Mouse (Mus musculus): ENCODE results near the gene Slc7a4. TPM values are rescaled to one million over a fixed set of nuclear protein-coding genes. Genes with fewer than 3 reads are reported as not detected.
"Not testable (repeated sequence)": the region's sequence is repeated elsewhere in the genome, so short reads cannot be mapped to it uniquely, and the experiment has no call there.

The Slc7a4 gene
- 10 to 100 TPM; 71.7 to 76.3 TPM for total RNA-seq (2021)
- long read RNA-seq, experiment 1, transcript Slc7a4-202 (5 exons, 3,281 nt) = major isoform, 56 of 139 reads
- long read RNA-seq, experiment 1, partial matches to known transcripts = 29 of 139 reads
- long read RNA-seq, experiment 1, other reads (novel, unspliced or antisense) = 51 of 139 reads
- long read RNA-seq, experiment 2, transcript Slc7a4-211 (4 exons, 2,577 nt) = minor isoform, 5 of 117 reads
- long read RNA-seq, experiment 2, transcript Slc7a4-202 (5 exons, 3,281 nt) = major isoform, 41 of 117 reads
- long read RNA-seq, experiment 2, partial matches to known transcripts = 18 of 117 reads
- long read RNA-seq, experiment 2, other reads (novel, unspliced or antisense) = 53 of 117 reads

- DNase-seq (ENCODE audit: low spot score in 2 of 2) = no peak
- intact Hi-C loops (cut with DNase I) = no loop called here
These were observed at the start of gene Slc7a4 for GRCm38 (mm10) chr16:17583064-17583463. Gene Slc7a4, minus strand, starts transcription at chr16:17583214.

- no peak for DNase-seq (ENCODE audit: low spot score in 2 of 2)
- intact Hi-C loops (cut with DNase I) = no loop called here
These were observed 49.6 kb upstream of the Slc7a4 start for GRCm38 (mm10) chr16:17632580-17632979.

GRCm38 (mm10) chr16:17626269-17626555, 43.2 kb upstream of the Slc7a4 start:
- no peak for DNase-seq (ENCODE audit: low spot score in 2 of 2)
- intact Hi-C loops (cut with DNase I) = no loop called here

GRCm38 (mm10) chr16:17625488-17626268, 42.7 kb upstream of the Slc7a4 start:
- intact Hi-C loops (cut with DNase I) = no loop called here
- no peak for DNase-seq (ENCODE audit: low spot score in 2 of 2)

- DNase-seq (ENCODE audit: low spot score in 2 of 2) = no peak
- intact Hi-C loops (cut with DNase I) = no loop called here
These were observed 38.9 kb upstream of the Slc7a4 start for GRCm38 (mm10) chr16:17621936-17622335.

- peak; percentile 86 to 91 for DNase-seq (ENCODE audit: low spot score in 2 of 2)
- intact Hi-C loops (cut with DNase I) = loop anchor here (2.0 kb wide), 1 partner anchor 57 kb away; no protein-coding TSS in a partner anchor
These were observed 36.4 kb upstream of the Slc7a4 start, which contains the start of gene Smpd4 for GRCm38 (mm10) chr16:17619198-17620105. Gene Smpd4, plus strand, starts transcription at chr16:17619354.

GRCm38 (mm10) chr16:17617922-17618565, 35.0 kb upstream of the Slc7a4 start:
- DNase-seq (ENCODE audit: low spot score in 2 of 2) = peak; percentile 47 to 60
- intact Hi-C loops (cut with DNase I) = loop anchor here (2.0 kb wide), 1 partner anchor 55 kb away; no protein-coding TSS in a partner anchor

GRCm38 (mm10) chr16:17616212-17616611, 33.2 kb upstream of the Slc7a4 start:
- intact Hi-C loops (cut with DNase I) = no loop called here
- no peak for DNase-seq (ENCODE audit: low spot score in 2 of 2)

GRCm38 (mm10) chr16:17614740-17615139, 31.7 kb upstream of the Slc7a4 start:
- DNase-seq (ENCODE audit: low spot score in 2 of 2); intact Hi-C loops (cut with DNase I): not testable (repeated sequence)

GRCm38 (mm10) chr16:17611383-17611782, 28.4 kb upstream of the Slc7a4 start:
- intact Hi-C loops (cut with DNase I) = loop anchor here (2.0 kb wide), 1 partner anchor 53 kb away; no protein-coding TSS in a partner anchor
- peak in 1 of 2 experiments; percentile 34 for DNase-seq (ENCODE audit: low spot score in 2 of 2)

- no peak for DNase-seq (ENCODE audit: low spot score in 2 of 2)
- intact Hi-C loops (cut with DNase I) = no loop called here
These were observed 22.7 kb upstream of the Slc7a4 start for GRCm38 (mm10) chr16:17605684-17606083.

- intact Hi-C loops (cut with DNase I) = no loop called here
- DNase-seq (ENCODE audit: low spot score in 2 of 2) = no peak
These were observed 21.9 kb upstream of the Slc7a4 start for GRCm38 (mm10) chr16:17604941-17605340.

- intact Hi-C loops (cut with DNase I) = no loop called here
- no peak for DNase-seq (ENCODE audit: low spot score in 2 of 2)
These were observed 18.0 kb upstream of the Slc7a4 start for GRCm38 (mm10) chr16:17600944-17601562.

- no peak for DNase-seq (ENCODE audit: low spot score in 2 of 2)
- intact Hi-C loops (cut with DNase I) = no loop called here
These were observed 7.7 kb upstream of the Slc7a4 start for GRCm38 (mm10) chr16:17590731-17591130.

GRCm38 (mm10) chr16:17584555-17584954, 1.5 kb upstream of the Slc7a4 start:
- DNase-seq (ENCODE audit: low spot score in 2 of 2) = no peak
- intact Hi-C loops (cut with DNase I) = no loop called here

- intact Hi-C loops (cut with DNase I) = no loop called here
- no peak for DNase-seq (ENCODE audit: low spot score in 2 of 2)
These were observed 6.2 kb downstream of the Slc7a4 start for GRCm38 (mm10) chr16:17576825-17577215.

GRCm38 (mm10) chr16:17575870-17576824, 6.9 kb downstream of the Slc7a4 start:
- peak; percentile 79 to 83 for DNase-seq (ENCODE audit: low spot score in 2 of 2)
- intact Hi-C loops (cut with DNase I) = no loop called here

- intact Hi-C loops (cut with DNase I) = no loop called here
- DNase-seq (ENCODE audit: low spot score in 2 of 2) = no peak
These were observed 16.8 kb downstream of the Slc7a4 start for GRCm38 (mm10) chr16:17566186-17566585.
